Mouse (Mus musculus): ENCODE measurements around the gene Sspo.

DNA sequence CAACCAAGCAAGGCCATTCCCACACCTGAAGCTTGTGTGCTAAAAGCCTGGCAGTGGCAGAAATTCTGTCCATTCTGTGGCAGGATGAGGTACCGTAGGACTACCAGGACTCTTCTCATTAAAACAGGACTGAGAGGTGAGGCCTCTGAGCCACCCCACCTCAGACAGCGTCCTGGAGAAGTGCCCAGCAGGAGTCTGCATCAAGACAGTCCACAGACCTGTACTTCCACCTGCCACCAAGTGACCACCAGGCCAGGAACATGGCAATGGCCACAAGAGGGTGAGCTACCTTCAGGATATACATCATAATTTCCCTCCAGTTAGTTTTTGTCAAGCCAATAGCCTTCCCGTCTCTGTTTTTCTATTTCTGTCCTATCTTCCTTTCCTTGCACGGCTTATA lies 35.9 kb upstream of the Sspo start:
- no peak for TF ChIP-seq CTCF (IDR thresholded peaks at IDR 0.05; ENCODE audit: control insufficient read depth, insufficient read depth, low read length)
- no peak for TF ChIP-seq POLR2A (IDR thresholded peaks at IDR 0.05; ENCODE audit: borderline replicate concordance, control insufficient read depth, low read depth, low read length)

Data from bone marrow, adult 2 months (tissue).